Mouse (Mus musculus) large intestine, adult 2 months (tissue): Measurements from ENCODE around the gene Otp. TPM values are rescaled to one million over a fixed set of nuclear protein-coding genes. Genes with fewer than 3 reads are reported as not detected.

Experiments used
- DNase-seq: peaks from one replicate; pipeline ENCODE4 v3.0.0-alpha.2; 2012; ENCODE audit warnings: low read depth, low spot score
- WGBS: fragments of 180-500 bp; shearing (Covaris S2); methylation state at CpG from one replicate; pipeline ENCODE4 v1.1.7; 2018; 5-methylcytosine and 5-hydroxymethylcytosine counted together
- polyA plus RNA-seq: library from polyadenylated mRNA; depleted of rRNA; stranded (reverse); fragments of >200 nt; gene quantifications from 2 replicates; pipeline ENCODE4 v1.2.3, GENCODE M21; 2012; rRNA removed

Otp gene
- polyA plus RNA-seq, 1 experiment, result not detected

DNA sequence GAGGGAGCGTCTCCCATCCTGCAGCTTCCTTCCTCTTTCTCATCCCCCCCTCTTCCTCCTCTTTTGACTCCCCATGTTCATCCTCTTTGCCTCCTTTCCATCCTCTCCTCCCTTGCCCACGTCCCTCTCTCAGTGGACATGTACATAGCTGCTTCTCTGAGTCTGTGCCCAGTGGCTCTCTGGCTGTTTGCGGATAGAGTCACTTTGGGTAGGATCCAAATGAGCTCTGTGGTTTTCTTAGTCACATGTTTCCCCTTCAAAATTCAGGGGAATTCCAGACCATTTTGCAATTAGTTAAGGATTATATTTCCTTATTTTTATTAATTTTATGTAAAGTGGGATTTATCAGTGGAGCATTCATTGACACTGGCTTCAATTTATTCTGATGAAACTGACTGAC, 52.7 kb downstream of the Otp start:
- DNase-seq, result no peak
- 66% methylated on average over 3 of the region's 3 CpGs for WGBS

Other genes starting within 250 kb of the Otp start
- gene Tbca, start 86.7 kb upstream of the Otp start, polyA plus RNA-seq, result 13.1 and 16.1 TPM in 2 replicates
- gene Wdr41, start 100.7 kb downstream of the Otp start, polyA plus RNA-seq, result 7.8 and 10.6 TPM in 2 replicates